Mouse (Mus musculus) thymus, postnatal 25 days (tissue): ENCODE data around the gene Drg1.
"Not testable (repeated sequence)": the region's sequence is repeated elsewhere in the genome, so short reads cannot be mapped to it uniquely, and the experiment has no call there.

Experiments used
- DNase-seq: peaks from one replicate; pipeline ENCODE4 v3.0.0; 2022

Drg1 gene

DNA sequence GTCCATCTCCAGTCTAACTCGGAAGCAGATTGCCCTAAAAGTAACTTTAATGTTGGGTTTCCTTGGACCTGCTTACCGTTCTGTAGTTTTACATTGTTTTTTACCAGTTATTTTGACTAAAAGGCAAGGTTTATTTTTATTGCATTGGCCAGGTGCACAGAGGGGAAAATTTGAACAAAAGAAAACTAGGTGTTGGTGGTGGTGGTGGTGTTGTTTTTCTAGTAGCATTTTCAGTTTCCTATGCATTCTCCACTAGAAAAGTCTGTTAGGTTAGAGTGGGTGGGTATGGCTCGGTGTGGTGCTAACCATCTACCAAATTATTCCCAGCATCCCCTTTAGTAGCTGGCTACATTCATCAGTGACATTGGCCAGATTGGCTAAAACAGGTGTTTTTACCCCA lies 59.4 kb downstream of the Drg1 start:
- no peak for DNase-seq

DNA sequence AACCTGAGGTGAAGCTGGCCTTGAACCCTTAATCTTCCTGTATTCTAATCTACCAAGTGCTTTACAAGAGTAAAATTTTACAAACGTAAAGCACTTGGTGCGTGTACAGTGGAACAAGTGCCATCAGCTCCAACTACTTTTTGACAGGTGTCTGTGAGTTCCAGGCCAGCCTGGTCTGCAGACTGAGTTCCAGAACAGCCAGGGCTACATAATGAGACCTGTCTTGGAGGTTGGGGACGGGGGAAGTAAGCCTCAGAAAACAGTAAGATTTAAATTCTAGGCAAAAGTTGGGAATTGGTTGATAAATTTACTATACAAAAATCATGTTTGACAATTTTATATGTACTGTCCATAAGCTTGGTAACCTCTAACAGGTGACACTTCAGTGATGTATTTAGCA lies 61.0 kb downstream of the Drg1 start:
- DNase-seq: no peak

DNA sequence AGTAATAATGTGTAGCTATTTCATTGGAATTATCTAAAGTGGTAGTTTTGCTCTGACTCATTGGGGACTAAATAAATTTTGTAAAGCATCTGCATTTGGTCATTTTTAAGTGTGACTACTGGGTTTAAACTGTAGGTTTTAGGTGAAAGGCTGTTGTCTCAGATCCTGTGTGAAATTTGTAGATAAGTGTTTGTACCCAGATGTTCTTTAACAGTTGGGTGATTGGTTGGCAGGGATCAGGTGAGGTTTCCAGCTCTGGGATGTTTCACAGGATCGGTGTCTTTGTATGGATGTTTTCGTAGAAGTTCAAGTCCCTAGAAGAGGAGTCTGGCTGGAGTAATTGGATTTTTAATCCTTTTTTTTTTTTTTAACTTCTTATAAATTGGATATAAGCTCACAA lies 62.4 kb downstream of the Drg1 start:
- DNase-seq: no peak

DNA sequence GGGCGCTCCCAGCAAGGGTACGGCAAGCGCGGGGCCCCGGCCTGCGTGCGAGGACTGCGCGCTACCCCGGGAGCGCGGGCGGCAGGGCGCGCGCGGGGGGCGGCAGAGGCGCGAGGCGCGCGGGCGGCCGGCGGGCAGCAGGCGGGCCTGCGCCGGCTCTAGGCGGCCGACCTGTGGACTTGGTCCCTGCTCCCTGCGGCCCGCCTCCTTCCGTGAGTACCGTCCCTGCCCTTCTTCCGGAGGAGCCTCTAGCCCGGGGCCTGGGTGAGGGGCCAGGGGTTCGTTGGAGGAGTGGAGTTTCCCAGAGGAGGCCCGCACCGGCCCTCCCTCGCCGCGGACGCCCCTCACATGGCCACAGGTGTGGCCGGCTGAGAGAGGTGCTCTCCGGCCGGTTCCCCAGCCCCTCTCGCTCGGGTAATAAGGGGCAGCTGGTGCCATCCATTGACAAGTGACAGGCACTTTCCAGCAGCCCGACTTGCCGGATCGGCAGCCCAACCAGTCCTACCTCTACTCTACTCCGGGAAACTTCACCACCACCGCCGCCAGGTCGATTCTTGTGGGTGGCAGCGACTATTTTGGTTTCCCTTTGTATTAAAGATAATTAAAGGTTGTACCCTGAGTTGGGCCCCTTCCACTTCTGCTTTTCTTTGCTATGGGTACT lies 63.3 kb downstream of the Drg1 start:
- peak; percentile 66 for DNase-seq

DNA sequence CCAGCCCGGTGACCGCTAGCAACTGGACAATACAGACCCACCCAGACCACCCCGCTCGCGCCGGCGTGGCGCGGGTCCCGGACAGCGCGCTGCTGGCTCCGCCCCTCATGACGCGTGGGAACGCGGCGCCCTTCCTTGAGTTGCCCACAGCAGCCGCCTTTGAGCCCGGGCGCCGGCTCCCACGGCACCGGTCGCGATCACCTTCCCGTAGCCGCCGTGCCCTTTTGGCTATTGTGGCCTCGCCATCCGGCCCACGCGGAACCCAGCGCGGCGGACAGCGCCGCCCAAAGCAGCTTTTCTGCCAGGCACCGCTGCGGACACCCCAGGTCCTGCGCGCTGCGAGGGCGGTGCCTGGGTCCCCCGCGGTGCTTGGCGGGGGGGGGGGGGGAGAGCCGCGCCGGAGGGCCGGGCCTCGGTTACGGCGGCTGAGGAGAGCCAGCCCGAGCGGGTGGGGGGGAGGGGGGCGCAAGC lies 63.9 kb downstream of the Drg1 start, which contains the start of gene Eif4enif1:
Gene Eif4enif1, plus strand, starts transcription at position 162 of the 471 bp plus-strand sequence.
- peak; percentile 90 for DNase-seq

DNA sequence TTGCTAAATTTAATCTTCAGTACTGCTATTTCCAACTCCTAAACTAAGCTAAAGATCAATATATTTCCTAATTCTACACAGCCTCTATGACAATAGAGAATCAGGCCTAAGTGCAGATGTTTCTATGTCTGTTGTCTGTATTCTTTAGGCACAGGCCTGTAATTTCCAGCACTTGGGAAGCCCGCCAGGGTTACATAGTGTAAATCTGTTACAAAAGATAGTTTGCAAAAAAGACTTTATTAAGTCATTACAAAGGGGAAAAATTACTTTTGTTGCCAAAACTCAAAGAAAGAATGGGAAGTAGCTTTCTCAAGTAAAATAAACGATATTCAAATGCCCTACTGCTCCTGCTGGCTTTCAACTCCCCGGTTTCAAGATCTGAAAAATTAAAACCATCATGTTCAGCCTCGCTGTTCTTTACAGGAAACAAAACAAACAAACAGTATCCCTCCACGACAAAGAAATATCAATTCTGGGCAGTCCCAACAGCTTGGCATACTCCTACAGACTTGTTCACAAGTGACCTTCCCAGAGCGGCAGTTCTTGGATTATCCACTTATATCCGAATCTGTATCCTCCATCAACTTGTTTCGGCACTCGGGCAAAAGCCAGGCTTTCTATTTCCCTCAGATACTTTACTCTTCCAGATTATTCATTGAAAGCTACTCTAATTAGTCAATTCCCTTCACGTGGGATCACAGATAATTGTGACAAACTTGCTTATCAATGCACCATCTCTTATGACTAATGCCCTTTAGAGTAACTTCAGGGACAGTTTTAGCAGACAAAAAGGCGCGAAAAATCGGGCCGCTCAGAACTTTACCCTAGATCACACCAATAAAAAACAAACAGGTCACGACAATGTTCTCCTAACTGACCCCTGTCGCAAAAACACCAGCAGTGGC lies 64.6 kb downstream of the Drg1 start:
- DNase-seq: no peak

DNA sequence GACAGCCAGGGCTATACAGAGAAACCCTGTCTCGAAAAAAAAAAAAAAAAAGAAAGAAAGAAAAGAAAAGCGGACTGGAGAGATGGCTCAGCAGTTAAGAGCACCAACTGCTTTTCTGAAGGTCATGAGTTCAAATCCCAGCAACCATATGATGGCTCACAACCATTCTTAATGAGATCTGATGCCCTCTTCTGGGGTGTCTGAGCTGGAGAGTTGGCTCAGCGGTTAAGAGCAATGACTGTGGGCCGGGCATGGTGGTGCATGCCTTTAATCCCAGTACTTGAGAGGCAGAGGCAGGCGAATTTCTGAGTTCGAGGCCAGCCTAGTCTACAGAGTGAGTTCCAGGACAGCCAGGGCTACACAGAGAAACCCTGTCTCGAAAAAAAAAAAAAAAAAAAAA lies 65.6 kb downstream of the Drg1 start:
- not testable (repeated sequence) for DNase-seq

DNA sequence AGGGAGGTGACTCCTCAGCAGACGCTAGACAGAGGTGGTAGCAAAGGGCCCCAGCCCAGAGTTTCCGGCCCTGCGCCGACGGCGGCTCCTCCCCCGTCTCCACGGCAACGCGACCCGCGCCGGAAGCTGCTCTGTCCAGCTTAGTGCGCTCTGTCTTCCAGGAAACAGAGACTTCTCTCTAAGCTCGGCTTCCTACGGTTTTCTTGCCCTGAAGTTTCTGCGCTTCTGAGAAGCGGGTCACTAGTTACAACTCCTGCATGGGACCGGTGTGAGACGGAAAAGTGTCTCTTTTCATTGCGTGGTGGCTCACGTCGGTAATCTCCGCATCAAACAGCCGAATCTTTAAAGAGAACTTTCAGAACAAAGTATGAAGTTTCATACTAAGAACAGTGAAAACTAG lies 72.9 kb downstream of the Drg1 start, which contains the start of gene Sfi1:
Gene Sfi1, minus strand, starts transcription at position 101 of the 400 bp plus-strand sequence.
- no peak for DNase-seq

DNA sequence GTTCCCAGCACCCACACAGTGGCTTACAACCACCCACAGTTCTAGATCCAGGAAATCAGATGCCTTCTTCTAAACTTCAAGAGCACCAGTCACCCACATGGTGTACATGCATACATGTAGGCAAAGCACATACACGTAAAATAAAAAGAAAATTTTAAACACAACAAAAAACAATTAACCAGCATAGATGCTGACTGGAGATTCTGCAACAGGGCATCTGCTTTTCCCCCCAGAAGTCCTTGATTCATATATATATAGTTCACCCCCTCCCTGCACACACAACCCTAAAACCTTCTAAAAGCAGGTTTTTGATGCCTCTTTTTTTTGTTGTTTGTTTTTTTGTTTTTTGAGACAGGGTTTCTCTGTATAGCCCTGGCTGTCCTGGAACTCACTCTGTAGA lies 83.5 kb downstream of the Drg1 start:
- not testable (repeated sequence) for DNase-seq

DNA sequence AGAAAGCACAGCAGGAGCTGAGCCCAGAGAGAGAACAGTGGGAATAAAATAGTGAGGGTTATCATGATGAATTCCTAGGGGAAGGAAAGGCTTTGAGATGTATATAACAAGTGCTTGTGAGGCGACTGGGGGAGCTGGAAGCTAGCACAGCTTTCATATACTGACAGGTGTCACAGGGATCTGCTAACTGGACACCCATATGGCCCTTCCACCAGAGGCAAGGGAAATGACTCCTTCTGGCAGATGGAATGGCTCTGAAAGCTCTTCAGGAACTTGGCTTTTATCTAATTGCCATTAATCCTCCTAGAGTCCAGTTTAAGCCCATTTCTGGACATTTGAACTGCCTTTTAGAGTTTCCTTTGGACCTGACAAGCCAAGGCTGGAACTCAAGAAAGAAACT lies 84.2 kb downstream of the Drg1 start:
- not testable (repeated sequence) for DNase-seq

DNA sequence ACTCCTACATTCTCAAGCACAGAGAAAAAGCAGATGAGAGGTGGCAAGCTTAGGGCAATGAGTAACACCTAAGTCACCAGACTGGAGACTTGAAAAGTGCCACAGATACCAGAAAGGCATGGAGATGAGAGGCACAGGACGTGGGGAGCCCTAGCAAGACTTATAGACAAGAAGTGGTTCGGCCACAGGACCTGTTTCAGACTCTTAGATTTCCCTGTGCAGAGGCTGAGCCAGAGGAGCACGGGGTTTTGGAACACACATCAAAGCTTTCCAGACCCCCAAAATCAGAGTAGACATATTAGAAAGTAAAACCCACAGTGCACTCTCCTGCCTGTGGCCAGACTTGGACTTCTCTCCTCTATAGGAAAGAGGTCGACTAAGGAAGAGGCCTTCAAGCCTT lies 85.0 kb downstream of the Drg1 start:
- peak; percentile 67 for DNase-seq

DNA sequence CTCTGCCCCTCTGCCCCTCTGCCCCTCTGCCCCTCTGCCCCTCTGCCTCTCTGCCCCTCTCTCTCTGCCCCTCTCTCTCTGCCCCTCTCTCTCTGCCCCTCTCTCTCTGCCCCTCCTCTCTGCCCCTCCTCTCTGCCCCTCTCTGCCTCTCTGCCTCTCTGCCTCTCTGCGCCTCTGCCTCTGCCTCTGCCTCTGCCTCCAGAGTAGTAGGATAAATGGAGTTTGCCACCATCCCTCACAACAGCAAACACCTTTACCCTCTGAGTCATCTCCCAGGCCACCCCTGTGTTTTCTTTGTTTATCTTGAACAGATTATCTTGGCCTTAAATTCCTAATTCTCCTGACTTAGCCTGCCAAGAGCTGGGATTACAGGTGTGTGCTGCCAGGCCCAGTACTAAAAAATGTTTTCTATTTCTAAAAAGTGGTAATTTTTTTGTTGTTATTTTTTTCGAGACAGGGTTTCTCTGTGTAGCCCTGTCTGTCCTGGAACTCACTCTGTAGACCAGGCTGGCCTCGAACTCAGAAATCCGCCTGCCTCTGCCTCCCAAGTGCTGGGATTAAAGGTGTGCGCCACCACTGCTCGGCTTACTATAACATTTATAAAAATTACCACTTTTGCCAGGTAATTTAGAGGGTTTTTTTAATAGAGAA lies 85.6 kb downstream of the Drg1 start:
- DNase-seq: not testable (repeated sequence)

DNA sequence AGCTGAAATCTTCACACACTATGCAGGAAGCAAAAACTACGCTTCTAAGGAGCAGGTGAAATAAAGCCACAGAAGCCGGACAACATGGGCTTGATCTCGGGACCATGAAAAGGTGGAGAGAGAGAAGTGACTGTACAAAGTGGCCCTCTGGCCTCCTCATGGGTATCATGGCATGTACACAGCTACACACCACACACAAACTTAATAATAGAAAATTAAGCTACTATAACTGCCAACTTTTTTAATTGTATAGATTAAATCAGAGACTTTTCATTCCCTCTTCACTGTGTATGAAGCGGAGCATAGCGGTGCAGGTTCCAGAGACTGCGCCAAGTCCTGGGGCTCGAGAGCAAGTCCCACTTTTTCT lies 86.5 kb downstream of the Drg1 start:
- not testable (repeated sequence) for DNase-seq

DNA sequence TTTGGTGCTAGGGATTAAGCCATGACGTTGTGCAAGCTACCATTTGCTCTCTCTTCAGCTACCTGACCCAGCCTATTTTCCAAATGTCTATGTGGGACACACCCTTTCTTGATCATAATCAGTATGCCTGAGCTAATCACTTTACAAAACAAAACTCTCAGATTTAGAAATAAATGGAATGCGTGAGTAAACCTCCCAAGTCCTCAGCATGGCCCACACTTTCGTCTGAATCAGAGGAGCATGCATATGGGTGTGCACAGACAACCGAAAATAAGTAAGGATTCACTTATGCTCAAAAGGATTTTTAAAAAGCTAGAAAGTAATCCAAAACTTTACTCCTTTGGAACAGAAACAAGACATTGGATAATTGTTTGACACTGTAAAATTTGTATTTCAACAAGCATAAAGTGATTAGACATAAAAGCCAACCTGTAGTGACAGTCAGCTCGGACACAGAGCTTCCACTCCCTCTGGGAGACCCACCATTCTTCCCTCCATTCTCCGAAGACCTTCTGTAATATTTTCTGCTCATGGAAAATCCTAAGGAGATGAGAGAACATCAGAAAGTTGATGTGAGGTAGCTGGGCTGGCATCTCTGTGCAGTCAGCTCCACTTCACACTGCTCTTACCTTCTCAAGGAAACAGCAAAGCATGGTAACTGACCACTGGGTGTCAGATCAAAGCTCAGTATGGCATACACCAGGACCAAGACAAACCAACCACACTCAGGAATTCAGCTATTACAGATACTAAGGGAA lies 87.1 kb downstream of the Drg1 start:
- not testable (repeated sequence) for DNase-seq

DNA sequence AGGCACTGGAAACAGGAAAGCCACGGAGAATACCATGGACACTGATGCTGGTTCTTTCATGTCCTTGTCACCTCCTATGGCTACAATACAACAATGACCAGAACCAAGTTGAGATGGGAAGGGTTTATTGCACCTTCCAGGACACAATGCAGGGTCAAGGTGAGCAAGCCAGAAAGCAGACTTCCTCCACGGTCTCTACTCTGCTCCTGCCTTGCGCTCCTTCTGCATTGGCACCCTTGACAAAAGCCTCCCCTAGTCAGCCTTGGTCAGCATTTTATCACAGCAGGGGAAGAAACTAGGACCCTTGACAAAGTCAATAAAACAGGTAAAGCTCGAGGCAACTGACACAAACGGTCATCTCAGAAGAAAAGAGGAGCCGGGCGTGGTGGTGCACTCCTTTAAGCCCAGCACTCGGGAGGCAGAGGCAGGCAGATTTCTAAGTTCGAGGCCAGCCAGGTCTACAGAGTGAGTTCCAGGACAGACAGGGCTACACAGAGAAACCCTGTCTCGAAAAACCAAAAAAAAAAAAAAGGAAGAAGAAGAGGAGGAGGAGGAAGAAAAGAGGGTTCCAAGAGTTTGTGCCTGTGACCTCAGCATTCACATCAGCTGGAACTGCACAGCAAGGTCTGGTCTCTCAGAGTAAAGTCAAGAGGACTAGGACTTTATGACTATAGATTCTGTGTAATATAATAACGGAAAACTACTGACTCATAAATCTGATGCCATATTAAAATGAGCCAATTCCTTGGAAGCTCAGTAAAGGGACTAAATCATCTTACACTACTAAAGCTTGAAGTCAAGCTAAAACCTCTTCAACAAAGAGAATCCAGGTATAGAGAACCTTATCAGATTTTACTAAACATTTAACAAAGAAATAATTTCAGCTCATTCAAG lies 92.5 kb downstream of the Drg1 start:
- DNase-seq: peak; percentile 49

DNA sequence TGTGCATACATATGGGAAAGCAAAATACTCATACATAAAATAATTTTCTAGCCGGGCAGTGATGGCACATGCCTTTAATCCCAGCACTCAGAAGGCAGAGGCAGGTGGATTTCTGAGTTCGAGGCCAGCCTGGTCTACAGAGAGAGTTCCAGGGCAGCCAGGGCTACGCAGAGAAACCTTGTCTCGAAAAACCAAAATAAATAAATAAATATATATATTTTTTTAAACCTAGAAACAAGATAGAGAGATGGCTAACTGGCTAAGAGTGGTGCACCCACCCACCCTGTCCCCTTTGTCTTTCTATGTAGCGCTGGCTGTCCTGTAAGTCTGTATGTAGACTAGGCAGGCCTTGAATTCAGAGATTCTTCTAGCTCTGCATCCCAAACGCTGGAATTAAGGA lies 93.7 kb downstream of the Drg1 start:
- DNase-seq: not testable (repeated sequence)

DNA sequence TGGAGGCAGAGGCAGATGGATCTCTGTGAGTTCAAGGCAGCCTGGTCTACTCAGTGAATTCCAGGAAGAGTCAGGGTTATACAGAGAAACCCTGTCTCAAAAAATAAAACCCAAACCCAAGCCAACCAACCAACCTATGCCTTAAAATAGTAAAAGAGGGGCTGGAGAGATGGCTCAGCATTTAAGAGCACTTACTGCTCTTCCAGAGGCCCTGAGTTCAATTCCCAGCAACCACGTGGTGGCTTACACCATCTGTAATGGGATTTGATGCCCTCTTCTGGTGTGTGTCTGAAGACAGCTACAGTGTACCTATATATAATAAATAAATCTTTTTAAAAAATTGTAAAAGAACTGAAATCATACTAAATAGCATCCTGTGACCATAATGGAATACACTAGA lies 94.3 kb downstream of the Drg1 start:
- peak; percentile 42 for DNase-seq

DNA sequence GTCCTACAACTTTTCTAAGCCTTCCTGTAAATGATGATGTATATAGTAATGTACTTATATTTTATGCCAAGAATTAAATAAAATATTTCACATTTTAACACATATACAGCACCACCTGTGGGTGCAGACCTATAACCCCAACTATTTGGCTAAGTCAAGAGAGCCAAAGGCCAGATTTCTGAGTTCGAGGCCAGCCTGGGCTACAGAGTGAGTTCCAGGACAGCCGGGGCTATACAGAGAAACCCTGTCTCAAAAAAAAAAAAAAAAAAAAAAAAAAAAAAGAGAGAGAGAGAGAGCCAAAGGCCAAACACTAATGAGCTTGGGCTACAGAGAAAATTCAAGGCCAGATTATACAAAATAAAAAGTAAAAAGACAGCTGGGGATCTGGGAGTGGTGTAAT lies 97.2 kb downstream of the Drg1 start:
- peak; percentile 35 for DNase-seq

DNA sequence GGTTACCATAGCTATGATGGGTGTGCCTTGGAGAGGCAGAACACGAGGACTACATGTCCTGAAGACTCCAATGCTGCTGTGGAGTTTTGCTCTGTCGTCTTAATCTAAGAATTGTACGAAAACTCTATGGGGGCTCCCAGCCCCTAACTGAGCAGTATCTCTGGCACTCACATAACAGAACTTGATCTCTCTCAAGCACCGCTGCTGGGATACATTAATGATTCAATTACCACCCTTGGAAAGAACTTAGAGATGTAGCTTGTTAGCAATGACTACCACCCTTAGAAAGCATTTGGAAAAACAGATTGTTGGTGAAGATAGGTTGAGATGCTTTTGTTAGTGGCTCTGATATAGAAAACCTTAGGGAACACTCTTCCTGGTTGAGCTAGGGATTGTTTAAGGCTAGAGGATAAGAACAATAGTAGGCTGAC lies 98.6 kb downstream of the Drg1 start:
- DNase-seq: peak; percentile 27

DNA sequence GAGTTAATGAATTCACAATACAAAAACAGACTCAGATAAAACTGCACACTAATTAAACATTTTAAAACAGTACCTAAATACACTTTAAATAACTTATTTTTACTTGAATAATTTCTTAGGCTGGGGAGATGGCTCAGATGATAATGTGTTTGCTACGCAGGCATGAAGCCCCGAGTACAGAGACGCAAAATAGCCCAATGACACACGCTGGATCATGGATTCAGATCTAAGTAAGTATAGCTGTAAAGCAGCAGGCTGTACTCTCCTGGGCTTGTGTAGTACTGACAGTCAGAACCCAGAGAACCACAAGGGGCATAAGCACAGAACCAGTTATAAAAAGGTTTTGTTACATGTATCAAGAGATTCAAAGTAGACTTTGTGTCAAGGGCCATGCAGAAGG lies 99.1 kb downstream of the Drg1 start:
- not testable (repeated sequence) for DNase-seq

DNA sequence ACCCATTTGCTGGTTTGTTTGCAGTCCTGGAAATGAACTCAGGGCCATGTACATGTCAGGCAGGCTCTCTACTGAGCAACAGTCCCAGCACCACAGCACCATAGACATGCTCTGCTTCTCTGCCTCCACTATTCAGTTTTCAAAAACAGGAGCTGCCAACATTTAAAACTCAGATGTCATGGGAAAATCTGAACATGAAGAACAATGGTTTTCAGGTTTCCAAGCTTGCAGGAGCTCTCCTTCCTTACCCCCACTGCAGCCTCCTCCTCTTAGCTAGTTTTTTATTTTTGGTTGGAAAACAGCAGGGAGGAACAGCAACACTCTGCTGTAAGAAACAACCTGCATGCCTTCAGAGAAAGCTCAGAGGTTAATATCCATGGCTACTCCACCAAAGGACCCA lies 99.9 kb downstream of the Drg1 start:
- not testable (repeated sequence) for DNase-seq
